Mouse (Mus musculus): ENCODE measurements around the gene Trip11.

- TF ChIP-seq POLR2A (IDR thresholded peaks at IDR 0.05; ENCODE audit: borderline replicate concordance, extremely low read depth, insufficient read depth, insufficient read length, poor library complexity, severe bottlenecking) (no peak), CTCF (IDR thresholded peaks at IDR 0.05; ENCODE audit: borderline replicate concordance, extremely low read depth, insufficient read depth, insufficient read length) (no peak)
These were observed 8.9 kb downstream of the Trip11 start for GRCm38 (mm10) chr12:101904170-101904569.
